Mouse (Mus musculus): ENCODE data around the gene Gpr84.

DNA sequence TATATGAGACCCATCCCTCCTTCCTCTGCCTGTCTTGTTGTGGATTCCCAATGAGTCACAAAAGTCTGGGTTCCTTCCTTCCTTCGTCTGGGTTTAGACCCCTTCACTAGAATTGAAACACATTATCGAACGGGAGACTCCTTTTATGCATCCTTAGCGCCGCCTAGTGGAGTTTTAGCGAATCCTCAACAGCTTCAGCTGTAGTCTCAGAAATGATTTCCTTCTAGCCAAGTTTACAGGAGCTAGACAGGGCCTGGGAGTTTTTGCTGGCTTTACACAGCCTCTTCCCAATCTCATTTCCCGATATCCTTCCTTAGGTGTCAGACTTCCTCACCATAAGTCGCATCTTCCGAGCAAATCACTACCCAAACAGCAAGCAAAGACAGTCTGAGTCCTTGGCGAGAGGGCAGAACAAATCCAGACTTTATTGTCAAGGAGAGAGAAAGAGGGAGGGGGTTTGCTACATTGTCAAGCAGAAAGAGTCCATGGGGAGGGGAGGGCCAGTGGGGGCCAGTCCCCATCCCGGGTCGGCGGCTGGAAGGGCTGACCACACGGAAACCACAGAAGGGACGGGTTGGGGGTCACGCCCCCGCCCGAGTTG is 3.2 kb upstream of the Gpr84 start:
- TF ChIP-seq POLR2A (IDR thresholded peaks at IDR 0.05; ENCODE audit: low read depth, low read length) (no peak), CTCF (conservative IDR thresholded peaks at IDR 0.05; ENCODE audit: insufficient read depth, insufficient read length, low read depth, low read length) (peak; percentile 52)

Data from kidney, adult 2 months (tissue).